15 mouse cellular contexts compared by ENCODE assay signal in the genomic region with DNA sequence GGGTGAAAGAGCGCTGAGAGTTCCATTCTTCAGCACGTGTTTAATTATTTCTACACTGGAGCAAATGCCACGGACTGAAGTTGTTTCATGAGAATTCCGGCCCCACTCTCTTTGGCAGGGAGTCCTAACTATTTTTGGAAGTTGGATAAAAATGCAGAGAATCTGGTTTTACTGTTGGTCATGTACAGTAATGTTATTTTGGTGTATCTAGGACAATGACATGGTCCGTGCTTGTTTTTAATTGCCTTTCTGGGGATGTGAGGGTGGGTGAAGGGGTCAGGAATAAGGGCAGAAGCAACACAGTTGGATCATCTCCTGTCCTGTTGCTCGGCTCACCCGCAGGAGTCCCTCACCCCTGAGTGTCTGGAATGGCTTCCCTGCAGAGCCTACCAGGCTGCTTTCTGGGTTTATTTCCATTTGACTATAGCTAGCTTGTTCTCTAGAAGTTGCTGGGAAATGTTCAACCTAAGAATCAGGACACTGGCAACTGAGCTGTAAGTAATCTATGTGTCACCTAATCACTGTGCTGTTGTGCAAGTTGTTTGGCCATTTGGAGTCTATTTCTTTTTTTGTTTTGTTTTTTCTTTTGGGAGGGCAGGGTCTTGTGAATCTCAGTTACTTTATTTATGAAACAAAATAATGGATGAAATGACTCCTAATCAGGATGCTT. TPM values are rescaled to one million over a fixed set of nuclear protein-coding genes. Genes with fewer than 3 reads are reported as not detected.
DNase-seq lines count a peak whose midpoint lies in the region; ATAC-seq lines count a peak whose summit lies in the region.
"Had no signal": no experiment of that assay in that cellular context is flagged by ENCODE, and none has a peak within 500 bp of the region (broad histone marks: within the 10 kb centered on the region; RNA-seq: fewer than 3 reads in every experiment).

No protein-coding gene starts in this region.

- 0 out of 2 replicates have a peak, but pooled peaks cover 4% of the 10 kb centered on the region for H3K27me3 ChIP-seq in liver, embryonic 13.5 days
- no peaks in the 10 kb centered on the region for H3K27me3 ChIP-seq in liver, embryonic 11.5 days (replicated peaks; ENCODE audit: control insufficient read depth, insufficient read depth, low read length)
- no peaks in the 10 kb centered on the region for H3K27me3 ChIP-seq in kidney, embryonic 16.5 days (ENCODE audit: insufficient read depth, low read length)
- H3K27me3 ChIP-seq: embryonic facial prominence, embryonic 12.5 days; hindbrain, embryonic 13.5 days; midbrain, embryonic 13.5 days; neural tube, embryonic 13.5 days; Patski had no signal

- 65% methylated on average over 7 of the region's 7 CpGs for WGBS in liver, embryonic 13.5 days (ENCODE audit: insufficient replicate concordance)
- WGBS in liver, embryonic 11.5 days = 84% methylated on average over 7 of the region's 7 CpGs
- 45% methylated on average over 7 of the region's 7 CpGs for WGBS in kidney, embryonic 16.5 days

- H3K9ac ChIP-seq in liver, embryonic 13.5 days = no peak overlapping the region
- H3K9ac ChIP-seq in liver, embryonic 11.5 days (ENCODE audit: low read depth, low read length) = no peak overlapping the region
- H3K9ac ChIP-seq in kidney, embryonic 16.5 days (replicated peaks; ENCODE audit: low read length) = no peak overlapping the region
- H3K9ac ChIP-seq: embryonic facial prominence, embryonic 12.5 days; hindbrain, embryonic 13.5 days; midbrain, embryonic 13.5 days; neural tube, embryonic 13.5 days had no signal

- DNase-seq in heart, adult 8-10 months (ENCODE audit: low spot score) = peak; percentile 6
- no peak for DNase-seq in heart, adult 18-20 months
- DNase-seq in liver, embryonic 13.5 days = no peak
- DNase-seq in liver, embryonic 11.5 days (ENCODE audit: low spot score) = no peak
- DNase-seq in lung, postnatal 25 days (ENCODE audit: low spot score) = peak; percentile 18
- no peak for DNase-seq in layer of hippocampus, postnatal 36 days
- DNase-seq: cerebellum, adult 9-11 months; thymus, postnatal 4 days had no signal

- ATAC-seq in liver, embryonic 13.5 days (ENCODE audit: low read depth) = no peak
- ATAC-seq in liver, embryonic 11.5 days (replicated peaks; ENCODE audit: low FRiP score) = no peak
- ATAC-seq in kidney, embryonic 16.5 days (ENCODE audit: low FRiP score, low TSS enrichment) = no peak
- no peak for ATAC-seq in megakaryocyte-erythroid progenitor cell, adult 5-6 weeks (replicated peaks; ENCODE audit: low FRiP score, low TSS enrichment, poor library complexity, severe bottlenecking)
- ATAC-seq: midbrain, embryonic 13.5 days; Patski had no signal

- H3K4me1 ChIP-seq in liver, embryonic 13.5 days (replicated peaks) = peaks cover 5% of the 10 kb centered on the region; the same call in 1 of the 2 replicates
- H3K4me1 ChIP-seq in liver, embryonic 11.5 days (replicated peaks; ENCODE audit: control insufficient read depth, insufficient read depth, low read length) = no peaks in the 10 kb centered on the region
- H3K4me1 ChIP-seq in kidney, embryonic 16.5 days (ENCODE audit: insufficient read depth, low read length) = peaks cover 5% of the 10 kb centered on the region; the same call in 1 of the 2 replicates
- H3K4me1 ChIP-seq: embryonic facial prominence, embryonic 12.5 days; hindbrain, embryonic 13.5 days; midbrain, embryonic 13.5 days; neural tube, embryonic 13.5 days had no signal

- H3K4me3 ChIP-seq in liver, embryonic 13.5 days (replicated peaks) = no peak overlapping the region
- no peak overlapping the region for H3K4me3 ChIP-seq in liver, embryonic 11.5 days (ENCODE audit: low read depth, low read length)
- no peak overlapping the region for H3K4me3 ChIP-seq in kidney, embryonic 16.5 days (ENCODE audit: low read length)
- H3K4me3 ChIP-seq: embryonic facial prominence, embryonic 12.5 days; hindbrain, embryonic 13.5 days; midbrain, embryonic 13.5 days; neural tube, embryonic 13.5 days had no signal

- no peaks in the 10 kb centered on the region for H3K36me3 ChIP-seq in liver, embryonic 13.5 days
- no peaks in the 10 kb centered on the region for H3K36me3 ChIP-seq in liver, embryonic 11.5 days (ENCODE audit: control insufficient read depth, insufficient read depth, low read length)
- H3K36me3 ChIP-seq in kidney, embryonic 16.5 days (ENCODE audit: insufficient read depth, low read length) = no peaks in the 10 kb centered on the region
- H3K36me3 ChIP-seq: embryonic facial prominence, embryonic 12.5 days; hindbrain, embryonic 13.5 days; midbrain, embryonic 13.5 days; neural tube, embryonic 13.5 days had no signal

- no peak overlapping the region for H3K4me2 ChIP-seq in liver, embryonic 13.5 days
- H3K4me2 ChIP-seq in liver, embryonic 11.5 days = no peak overlapping the region
- H3K4me2 ChIP-seq in kidney, embryonic 16.5 days (replicated peaks; ENCODE audit: low read depth, low read length) = no peak overlapping the region
- H3K4me2 ChIP-seq: embryonic facial prominence, embryonic 12.5 days; hindbrain, embryonic 13.5 days; midbrain, embryonic 13.5 days; neural tube, embryonic 13.5 days had no signal

- H3K27ac ChIP-seq in liver, embryonic 13.5 days = peak overlapping the region; percentile 16
- no peak overlapping the region for H3K27ac ChIP-seq in liver, embryonic 11.5 days (ENCODE audit: low read depth, low read length)
- H3K27ac ChIP-seq in kidney, embryonic 16.5 days (ENCODE audit: low read length) = peak overlapping the region; percentile 78
- H3K27ac ChIP-seq: embryonic facial prominence, embryonic 12.5 days; hindbrain, embryonic 13.5 days; midbrain, embryonic 13.5 days; neural tube, embryonic 13.5 days had no signal

- H3K9me3 ChIP-seq in liver, embryonic 13.5 days (replicated peaks) = peaks cover 3% of the 10 kb centered on the region; the same call in 1 of the 2 replicates
- no peaks in the 10 kb centered on the region for H3K9me3 ChIP-seq in liver, embryonic 11.5 days (ENCODE audit: control insufficient read depth, low read length)
- peaks cover 3% of the 10 kb centered on the region; the same call in 1 of the 2 replicates for H3K9me3 ChIP-seq in kidney, embryonic 16.5 days (ENCODE audit: low read length)
- H3K9me3 ChIP-seq: embryonic facial prominence, embryonic 12.5 days; hindbrain, embryonic 13.5 days had no signal

RNA-seq across cellular contexts. Expression of gene Map3k1, which starts 48.1 kb away (rescaled TPM):
- 10 to 100 TPM; 20.9 to 29.5 (median 21.3) TPM for total RNA-seq in heart, adult 8-10 months (2022)
- total RNA-seq in heart, adult 18-20 months (2021) = 10 to 100 TPM; 17.0 to 19.6 TPM
- 11.1 and 14.5 TPM in 2 replicates for polyA plus RNA-seq in liver, embryonic 13.5 days (2015; fragmentation: Nextera tagmentation; extraction: Ambion mirVana)
- 19.8 and 20.6 TPM in 2 replicates for polyA plus RNA-seq in liver, embryonic 11.5 days (2014; fragmentation: Nextera tagmentation; extraction: Ambion mirVana)
- 26.6 and 31.1 TPM in 2 replicates for polyA plus RNA-seq in kidney, embryonic 16.5 days (2015; fragmentation: Nextera tagmentation; extraction: Ambion mirVana)
- total RNA-seq in layer of hippocampus, postnatal 36 days (2021) = 10 to 100 TPM; 12.2 to 17.1 TPM
- 12.2 and 13.6 TPM in 2 replicates for total RNA-seq in megakaryocyte-erythroid progenitor cell, adult 5-6 weeks (2014; fragmentation: Nextera tagmentation)
- 10.7 and 36.0 TPM in 2 replicates for total RNA-seq in megakaryocyte-erythroid progenitor cell, adult 5-6 weeks (2017)

Comparison
In these comparisons a context has a peak if more than half of its experiments do, and no peak if none do; other contexts are left out.
1. DNase-seq: peak in heart, adult 8-10 months (single experiment) and lung, postnatal 25 days (single experiment); none in heart, adult 18-20 months (0 of 2), liver, embryonic 13.5 days (single experiment), liver, embryonic 11.5 days (single experiment) and layer of hippocampus, postnatal 36 days (0 of 2).